Comparison of ENCODE assay signal across 9 mouse cellular contexts in genomic region chr1:64792521-64793233, GRCm38 (mm10). TPM values are rescaled to one million over a fixed set of nuclear protein-coding genes. Genes with fewer than 3 reads are reported as not detected.
DNase-seq lines count a peak whose midpoint lies in the region; ATAC-seq lines count a peak whose summit lies in the region.
"Had no signal": no experiment of that assay in that cellular context is flagged by ENCODE, and none has a peak within 500 bp of the region (broad histone marks: within the 10 kb centered on the region; RNA-seq: fewer than 3 reads in every experiment).

No protein-coding gene starts in this region.

- WGBS in hindbrain, embryonic 16.5 days = 70% methylated on average over 11 of the region's 11 CpGs
- 78% methylated on average over 11 of the region's 11 CpGs for WGBS in hindbrain, embryonic 11.5 days
- WGBS in embryonic facial prominence, embryonic 14.5 days = 56% methylated on average over 11 of the region's 11 CpGs
- WGBS in intestine, embryonic 15.5 days = 46% methylated on average over 11 of the region's 11 CpGs
- 78% methylated on average over 11 of the region's 11 CpGs for WGBS in neural tube, embryonic 14.5 days

- ATAC-seq in hindbrain, embryonic 16.5 days = no peak
- no peak for ATAC-seq in hindbrain, embryonic 11.5 days (ENCODE audit: low FRiP score)
- no peak for ATAC-seq in embryonic facial prominence, embryonic 14.5 days (ENCODE audit: low read depth)
- ATAC-seq in intestine, embryonic 15.5 days = no peak
- no peak for ATAC-seq in neural tube, embryonic 14.5 days (ENCODE audit: low read depth)

- intact Hi-C loops in left cerebral cortex, postnatal 4 days (cut with DNase I) = no loop called here

- H3K27ac ChIP-seq in hindbrain, embryonic 16.5 days (ENCODE audit: low read depth, low read length) = 0 out of 2 replicates have a peak overlapping the region, but pooled peaks have one; percentile 41
- H3K27ac ChIP-seq in hindbrain, embryonic 11.5 days (ENCODE audit: low read depth, low read length) = no peak overlapping the region
- H3K27ac ChIP-seq in embryonic facial prominence, embryonic 14.5 days (replicated peaks; ENCODE audit: low read depth, low read length) = peak overlapping the region; percentile 74
- H3K27ac ChIP-seq in intestine, embryonic 15.5 days = 0 out of 2 replicates have a peak overlapping the region, but pooled peaks have one; percentile 33
- 0 out of 2 replicates have a peak overlapping the region, but pooled peaks have one; percentile 1 for H3K27ac ChIP-seq in neural tube, embryonic 14.5 days (ENCODE audit: low read depth, low read length)
- H3K27ac ChIP-seq: midbrain, embryonic 12.5 days had no signal

- H3K36me3 ChIP-seq in hindbrain, embryonic 16.5 days (ENCODE audit: control insufficient read depth, insufficient read depth, low read length) = no peaks in the 10 kb centered on the region
- no peaks in the 10 kb centered on the region for H3K36me3 ChIP-seq in hindbrain, embryonic 11.5 days (ENCODE audit: control insufficient read depth, insufficient read depth, low read length)
- H3K36me3 ChIP-seq in embryonic facial prominence, embryonic 14.5 days (ENCODE audit: control insufficient read depth, insufficient read depth, low read length) = no peaks in the 10 kb centered on the region
- H3K36me3 ChIP-seq in intestine, embryonic 15.5 days = no peaks in the 10 kb centered on the region
- peaks cover 2% of the 10 kb centered on the region; the same call in 1 of the 2 replicates for H3K36me3 ChIP-seq in neural tube, embryonic 14.5 days (ENCODE audit: control insufficient read depth, insufficient read depth, low read length)

- H3K9ac ChIP-seq in hindbrain, embryonic 16.5 days (ENCODE audit: low read depth, low read length) = no peak overlapping the region
- H3K9ac ChIP-seq in hindbrain, embryonic 11.5 days (ENCODE audit: low read depth, low read length) = no peak overlapping the region
- H3K9ac ChIP-seq in embryonic facial prominence, embryonic 14.5 days (ENCODE audit: low read depth, low read length) = no peak overlapping the region
- no peak overlapping the region for H3K9ac ChIP-seq in intestine, embryonic 15.5 days
- no peak overlapping the region for H3K9ac ChIP-seq in neural tube, embryonic 14.5 days (replicated peaks; ENCODE audit: low read depth, low read length)
- H3K9ac ChIP-seq: midbrain, embryonic 12.5 days had no signal

- no peak overlapping the region for H3K4me2 ChIP-seq in hindbrain, embryonic 16.5 days (ENCODE audit: low read length)
- no peak overlapping the region for H3K4me2 ChIP-seq in hindbrain, embryonic 11.5 days (replicated peaks; ENCODE audit: low read depth, low read length)
- H3K4me2 ChIP-seq in embryonic facial prominence, embryonic 14.5 days (ENCODE audit: low read depth, low read length) = no peak overlapping the region
- no peak overlapping the region for H3K4me2 ChIP-seq in intestine, embryonic 15.5 days (replicated peaks)
- H3K4me2 ChIP-seq in neural tube, embryonic 14.5 days (ENCODE audit: low read depth, low read length) = no peak overlapping the region
- H3K4me2 ChIP-seq: midbrain, embryonic 12.5 days had no signal

- H3K9me3 ChIP-seq in hindbrain, embryonic 16.5 days (ENCODE audit: control insufficient read depth, low read length) = no peaks in the 10 kb centered on the region
- H3K9me3 ChIP-seq in hindbrain, embryonic 11.5 days (ENCODE audit: control insufficient read depth, low read length) = no peaks in the 10 kb centered on the region
- no peaks in the 10 kb centered on the region for H3K9me3 ChIP-seq in embryonic facial prominence, embryonic 14.5 days (ENCODE audit: control insufficient read depth, low read length)
- no peaks in the 10 kb centered on the region for H3K9me3 ChIP-seq in intestine, embryonic 15.5 days
- H3K9me3 ChIP-seq in neural tube, embryonic 14.5 days (ENCODE audit: control insufficient read depth, low read length) = no peaks in the 10 kb centered on the region
- H3K9me3 ChIP-seq: midbrain, embryonic 12.5 days had no signal

- H3K27me3 ChIP-seq in hindbrain, embryonic 16.5 days (replicated peaks; ENCODE audit: control insufficient read depth, insufficient read depth, low read length) = no peaks in the 10 kb centered on the region
- H3K27me3 ChIP-seq in hindbrain, embryonic 11.5 days (ENCODE audit: control insufficient read depth, insufficient read depth, low read length) = no peaks in the 10 kb centered on the region
- H3K27me3 ChIP-seq in embryonic facial prominence, embryonic 14.5 days (replicated peaks; ENCODE audit: control insufficient read depth, insufficient read depth, low read length) = no peaks in the 10 kb centered on the region
- H3K27me3 ChIP-seq in intestine, embryonic 15.5 days (replicated peaks) = no peaks in the 10 kb centered on the region
- H3K27me3 ChIP-seq in neural tube, embryonic 14.5 days (ENCODE audit: control insufficient read depth, insufficient read depth, low read length) = no peaks in the 10 kb centered on the region
- H3K27me3 ChIP-seq: midbrain, embryonic 12.5 days had no signal

- H3K4me3 ChIP-seq in hindbrain, embryonic 16.5 days (ENCODE audit: low read length) = no peak overlapping the region
- no peak overlapping the region for H3K4me3 ChIP-seq in hindbrain, embryonic 11.5 days (ENCODE audit: low read depth, low read length)
- no peak overlapping the region for H3K4me3 ChIP-seq in embryonic facial prominence, embryonic 14.5 days (ENCODE audit: low read depth, low read length)
- no peak overlapping the region for H3K4me3 ChIP-seq in intestine, embryonic 15.5 days (replicated peaks)
- H3K4me3 ChIP-seq in neural tube, embryonic 14.5 days (ENCODE audit: low read depth, low read length) = no peak overlapping the region
- H3K4me3 ChIP-seq: midbrain, embryonic 12.5 days had no signal

- no peak for DNase-seq in hindbrain, embryonic 11.5 days (ENCODE audit: low spot score)
- peak; percentile 22 for DNase-seq in embryonic facial prominence, embryonic 14.5 days (ENCODE audit: low spot score)
- no peak for DNase-seq in left cerebral cortex, postnatal 4 days
- DNase-seq in ovary, adult 18-20 months (ENCODE audit: low spot score) = no peak
- DNase-seq in layer of hippocampus, adult 9-11 months = no peak

- H3K4me1 ChIP-seq in hindbrain, embryonic 16.5 days (ENCODE audit: control insufficient read depth, insufficient read depth, low read depth, low read length) = peaks cover 18% of the 10 kb centered on the region
- H3K4me1 ChIP-seq in hindbrain, embryonic 11.5 days (replicated peaks; ENCODE audit: control insufficient read depth, insufficient read depth, low read length) = 0 out of 2 replicates have a peak, but pooled peaks cover 2% of the 10 kb centered on the region
- peaks cover 26% of the 10 kb centered on the region for H3K4me1 ChIP-seq in embryonic facial prominence, embryonic 14.5 days (ENCODE audit: control insufficient read depth, insufficient read depth, low read length)
- peaks cover 34% of the 10 kb centered on the region for H3K4me1 ChIP-seq in intestine, embryonic 15.5 days (replicated peaks)
- H3K4me1 ChIP-seq in neural tube, embryonic 14.5 days (ENCODE audit: control insufficient read depth, insufficient read depth, low read length) = peaks cover 9% of the 10 kb centered on the region; the same call in 1 of the 2 replicates

RNA-seq across cellular contexts. Expression of gene Fzd5, which starts 55.1 kb away (rescaled TPM):
- polyA plus RNA-seq in hindbrain, embryonic 16.5 days (2015; fragmentation: Nextera tagmentation; extraction: Ambion mirVana) = 0.21 and 0.27 TPM in 2 replicates
- 0.33 and 0.52 TPM in 2 replicates for polyA plus RNA-seq in hindbrain, embryonic 11.5 days (2014; fragmentation: Nextera tagmentation; extraction: Ambion mirVana)
- 2.6 and 2.8 TPM in 2 replicates for polyA plus RNA-seq in embryonic facial prominence, embryonic 14.5 days (2014; fragmentation: Nextera tagmentation; extraction: Ambion mirVana)
- 7.1 and 8.0 TPM in 2 replicates for polyA plus RNA-seq in intestine, embryonic 15.5 days (2015; fragmentation: Nextera tagmentation; extraction: Ambion mirVana)
- polyA plus RNA-seq in neural tube, embryonic 14.5 days (2014; fragmentation: Nextera tagmentation; extraction: Ambion mirVana) = 0.08 and 0.13 TPM in 2 replicates
- total RNA-seq in left cerebral cortex, postnatal 4 days (2021) = 1 to 10 TPM; 1.0 to 1.1 TPM
